Mouse (Mus musculus): ENCODE measurements at regions not wholly inside any gene's neighbourhood (a gene's known extent, or its start where the extent isn't known, plus 50 kb on each side); places are given as distances from the start of the nearest gene placed in this dataset.

DNA sequence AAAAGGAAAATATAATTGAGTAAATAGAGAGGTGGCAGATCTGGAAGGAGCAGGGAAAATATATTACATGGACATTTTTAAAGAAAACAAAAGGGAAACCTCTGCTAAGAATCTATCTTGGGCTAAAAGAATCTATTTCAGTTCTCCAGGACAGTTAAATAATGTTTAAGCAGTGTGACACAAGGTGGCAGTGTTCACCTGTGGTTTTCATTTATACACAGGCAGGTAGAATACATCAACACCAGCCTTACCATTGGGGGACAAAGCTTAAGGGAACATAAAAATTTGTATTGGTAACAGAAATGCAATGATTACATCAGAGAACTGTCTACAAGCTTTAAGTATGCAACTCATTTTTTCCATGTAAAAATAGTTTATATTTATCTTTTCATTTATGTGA is 78.2 kb upstream of the Cldn34d start:
- DNase-seq (ENCODE audit: low spot score), result peak; percentile 23
